Mouse (Mus musculus) neural tube, embryonic 15.5 days (tissue): ENCODE data around the gene Wdr13. TPM values are rescaled to one million over a fixed set of nuclear protein-coding genes. Genes with fewer than 3 reads are reported as not detected.
A peak's percentile ranks its signal among the peaks of the same experiment; 100 is the strongest.

Source experiments
- ATAC-seq: fragments of 200-750 bp; cut with Nextera tagmentation; 2 replicates; pipeline ENCODE4 v1.8.0; 2017; ENCODE audit warnings: mild to moderate bottlenecking, moderate TSS enrichment, moderate library complexity; ENCODE audit not compliant: low FRiP score
- H3K27ac ChIP-seq: fragments of 300-500 bp; sonication (generic); replicated peaks from 2 replicates; pipeline ENCODE4 v1.5.1; 2015; ENCODE audit warnings: mild to moderate bottlenecking, inconsistent platforms
- H3K27me3 ChIP-seq: fragments of 300-500 bp; sonication (generic); replicated peaks from 2 replicates; pipeline ENCODE4 v1.6.1; 2015; ENCODE audit warnings: inconsistent platforms
- H3K36me3 ChIP-seq: fragments of 300-500 bp; sonication (generic); 2 replicates; pipeline ENCODE4 v1.6.1; 2015; ENCODE audit warnings: inconsistent platforms
- H3K4me1 ChIP-seq: fragments of 300-500 bp; sonication (generic); 2 replicates; pipeline ENCODE4 v1.6.1; 2015; ENCODE audit warnings: inconsistent platforms
- H3K4me2 ChIP-seq: fragments of 300-500 bp; sonication (generic); 2 replicates; pipeline ENCODE4 v1.6.1; 2015; ENCODE audit warnings: inconsistent platforms, mild to moderate bottlenecking, moderate library complexity
- H3K4me3 ChIP-seq: fragments of 300-500 bp; sonication (generic); replicated peaks from 2 replicates; pipeline ENCODE4 v1.5.1; 2015; ENCODE audit warnings: mild to moderate bottlenecking, inconsistent platforms
- H3K9ac ChIP-seq: fragments of 300-500 bp; sonication (generic); replicated peaks from 2 replicates; pipeline ENCODE4 v1.6.1; 2015; ENCODE audit warnings: mild to moderate bottlenecking, inconsistent platforms
- H3K9me3 ChIP-seq: fragments of 300-500 bp; sonication (generic); replicated peaks from 2 replicates; pipeline ENCODE4 v1.6.1; 2016; ENCODE audit warnings: inconsistent platforms
- WGBS: fragments of 180-500 bp; shearing (Covaris S2); methylation state at CpG from one replicate; pipeline ENCODE4 v1.1.7; 2015; ENCODE audit warnings: mixed read lengths; 5-methylcytosine and 5-hydroxymethylcytosine counted together
- polyA plus RNA-seq: library from polyadenylated mRNA; unstranded; fragments of >200 nt; fragmentation: Nextera tagmentation; extraction: Ambion mirVana; gene quantifications from 2 replicates; pipeline ENCODE4 v1.2.1, GENCODE M21; 2015

Wdr13 gene
- polyA plus RNA-seq, 1 experiment from 2014 or later = 64.9 TPM

DNA sequence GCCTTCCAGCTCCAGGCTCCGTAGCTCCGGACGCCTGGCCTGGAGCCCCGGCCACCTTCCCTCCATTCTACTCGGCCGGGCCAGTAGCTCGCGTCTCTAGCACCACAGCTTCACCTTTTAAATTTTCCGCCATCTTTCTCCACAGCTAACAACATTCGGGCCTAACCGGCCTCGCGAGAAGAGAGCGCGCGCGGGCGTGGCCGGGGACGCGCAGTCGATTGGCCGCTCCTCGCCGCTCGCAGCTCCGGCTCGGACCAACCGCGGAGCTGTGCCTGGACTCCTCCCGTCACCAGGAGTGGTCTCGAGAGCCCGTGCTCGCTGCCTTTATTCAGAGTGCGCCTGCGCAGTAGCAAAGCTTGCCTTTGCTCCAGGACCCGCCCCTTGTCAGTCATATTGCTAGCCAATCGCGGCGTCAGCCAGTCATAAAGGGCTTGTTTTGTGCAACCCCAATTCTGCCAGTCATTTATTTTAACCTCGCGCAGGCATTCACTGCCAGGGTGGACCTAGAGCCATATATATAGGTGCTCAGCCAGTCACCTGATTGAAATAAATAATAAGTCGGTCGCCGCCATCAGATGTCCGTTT is 58.2 kb downstream of the Wdr13 start, which contains the start of gene Suv39h1:
Gene Suv39h1 (minus strand): TSS at position 331 of the 585 bp plus-strand sequence.
- Histone ChIP-seq H3K9ac (peak within 1 kb of the TSS; percentile 50), H3K4me2 (peak within 1 kb of the TSS; percentile 58), H3K36me3 (0 out of 2 replicates have a peak, but pooled peaks cover 7% of the 10 kb centered on the region), H3K4me3 (peak within 1 kb of the TSS; percentile 53), H3K4me1 (peaks cover 7% of the 10 kb centered on the region), H3K27me3 (no peaks in the 10 kb centered on the region), H3K9me3 (no peaks in the 10 kb centered on the region), H3K27ac (peak within 1 kb of the TSS; percentile 88)
- ATAC-seq = peak; percentile 96
- 9% methylated on average over 46 of the region's 46 CpGs for WGBS

DNA sequence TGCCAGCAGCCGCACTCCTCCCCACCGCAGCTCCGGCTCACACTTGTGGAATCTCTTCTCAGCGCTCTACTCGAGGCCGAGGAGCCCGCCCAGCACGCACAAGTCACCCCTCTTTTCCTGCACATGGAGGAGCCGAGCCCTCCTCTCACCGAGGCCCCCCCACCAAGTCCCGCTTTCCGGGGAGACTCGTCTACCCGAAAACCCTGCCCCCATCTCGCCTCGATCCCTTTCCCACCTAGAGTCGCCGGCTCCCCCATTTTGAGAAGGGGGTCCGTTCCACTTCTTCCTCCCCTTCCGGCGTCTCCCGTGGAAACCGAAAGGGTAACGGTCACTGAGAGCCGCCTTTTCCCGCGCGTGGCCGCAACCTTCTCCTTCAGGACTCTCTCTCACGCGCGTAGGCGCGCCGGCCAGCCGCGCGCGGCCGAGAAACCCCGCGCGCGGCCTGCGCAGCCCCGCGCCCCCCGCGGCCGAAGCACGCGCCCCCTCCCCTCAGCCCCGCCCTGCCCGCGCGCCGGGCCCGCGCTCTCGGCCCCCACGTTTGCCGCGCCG is 58.7 kb downstream of the Wdr13 start:
- H3K27me3 ChIP-seq = no peaks in the 10 kb centered on the region
- no peaks in the 10 kb centered on the region for H3K9me3 ChIP-seq
- peaks cover 7% of the 10 kb centered on the region for H3K4me1 ChIP-seq
- H3K27ac ChIP-seq = peak overlapping the region; percentile 88
- WGBS = 29% methylated on average over 56 of the region's 64 CpGs
- H3K9ac ChIP-seq = peak overlapping the region; percentile 50
- peak; percentile 16; the same call in 1 of the 2 replicates for ATAC-seq
- peaks cover 7% of the 10 kb centered on the region; the same call in 1 of the 2 replicates for H3K36me3 ChIP-seq
- H3K4me3 ChIP-seq = peak overlapping the region; percentile 53
- peak overlapping the region; percentile 58 for H3K4me2 ChIP-seq

Other genes starting within 250 kb of the Wdr13 start
- 46.9 and 47.3 TPM in 2 replicates for gene Slc35a2, start 248.9 kb downstream of the Wdr13 start, polyA plus RNA-seq
- 194 and 201 TPM in 2 replicates for gene Pqbp1, start 233.6 kb downstream of the Wdr13 start, polyA plus RNA-seq
- gene Timm17b, start 233.5 kb downstream of the Wdr13 start, polyA plus RNA-seq = 152 TPM in 2 replicates
- gene Gm10491, start 225.1 kb downstream of the Wdr13 start, polyA plus RNA-seq = not detected in 2 replicates
- not detected in 2 replicates for gene Gm10490, start 223.3 kb downstream of the Wdr13 start, polyA plus RNA-seq
- gene Pcsk1n, start 213.1 kb downstream of the Wdr13 start, polyA plus RNA-seq = 292 and 368 TPM in 2 replicates
- gene Eras, start 204.3 kb downstream of the Wdr13 start, polyA plus RNA-seq = 0.28 TPM in 1 of 2 replicates, not detected in the other
- 57.4 and 61.3 TPM in 2 replicates for gene Hdac6, start 185.0 kb downstream of the Wdr13 start, polyA plus RNA-seq
- 3.1 TPM in 1 of 2 replicates, not detected in the other for gene Gata1, start 154.8 kb downstream of the Wdr13 start, polyA plus RNA-seq
- gene Glod5, start 114.4 kb downstream of the Wdr13 start, polyA plus RNA-seq = 0.28 and 0.88 TPM in 2 replicates
- 34.6 and 42.5 TPM in 2 replicates for gene Suv39h1, start 58.1 kb downstream of the Wdr13 start, polyA plus RNA-seq
- 0.14 and 2.0 TPM in 2 replicates for gene Was, start 42.4 kb downstream of the Wdr13 start, polyA plus RNA-seq
- gene Rbm3, start 13.0 kb upstream of the Wdr13 start, polyA plus RNA-seq = 309 and 341 TPM in 2 replicates
- 22.7 and 23.3 TPM in 2 replicates for gene Tbc1d25, start 43.3 kb upstream of the Wdr13 start, polyA plus RNA-seq
- gene Ebp, start 60.6 kb upstream of the Wdr13 start, polyA plus RNA-seq = 32.1 and 36.2 TPM in 2 replicates
- gene Porcn, start 73.6 kb upstream of the Wdr13 start, polyA plus RNA-seq = 41.9 and 48.9 TPM in 2 replicates
- gene Ftsj1, start 119.5 kb upstream of the Wdr13 start, polyA plus RNA-seq = 44.7 and 47.1 TPM in 2 replicates
- gene Slc38a5, start 138.2 kb upstream of the Wdr13 start, polyA plus RNA-seq = 36.8 and 41.2 TPM in 2 replicates
- not detected in 2 replicates for gene Ssxb10, start 194.5 kb upstream of the Wdr13 start, polyA plus RNA-seq
- gene Ssxb9, start 234.1 kb upstream of the Wdr13 start, polyA plus RNA-seq = not detected in 2 replicates